Mouse (Mus musculus): Measurements from ENCODE around the gene Dhrs13. TPM values are rescaled to one million over a fixed set of nuclear protein-coding genes. Genes with fewer than 3 reads are reported as not detected.

Dhrs13 gene
- polyA plus RNA-seq (2015; fragmentation: Illumina TruSeq; extraction: RNeasy Lipid Tissue Mini Kit (QIAGEN cat#74804); ENCODE audit: low read depth, low replicate concordance): 9.1 TPM

GRCm38 (mm10) chr11:78031947-78032808 lies at the start of gene Dhrs13:
Dhrs13 (plus strand) TSS chr11:78032280.

GRCm38 (mm10) chr11:77982441-77982905 lies 49.6 kb upstream of the Dhrs13 start, which contains the start of gene Phf12:
Phf12 (plus strand) TSS chr11:77982754.

DNA sequence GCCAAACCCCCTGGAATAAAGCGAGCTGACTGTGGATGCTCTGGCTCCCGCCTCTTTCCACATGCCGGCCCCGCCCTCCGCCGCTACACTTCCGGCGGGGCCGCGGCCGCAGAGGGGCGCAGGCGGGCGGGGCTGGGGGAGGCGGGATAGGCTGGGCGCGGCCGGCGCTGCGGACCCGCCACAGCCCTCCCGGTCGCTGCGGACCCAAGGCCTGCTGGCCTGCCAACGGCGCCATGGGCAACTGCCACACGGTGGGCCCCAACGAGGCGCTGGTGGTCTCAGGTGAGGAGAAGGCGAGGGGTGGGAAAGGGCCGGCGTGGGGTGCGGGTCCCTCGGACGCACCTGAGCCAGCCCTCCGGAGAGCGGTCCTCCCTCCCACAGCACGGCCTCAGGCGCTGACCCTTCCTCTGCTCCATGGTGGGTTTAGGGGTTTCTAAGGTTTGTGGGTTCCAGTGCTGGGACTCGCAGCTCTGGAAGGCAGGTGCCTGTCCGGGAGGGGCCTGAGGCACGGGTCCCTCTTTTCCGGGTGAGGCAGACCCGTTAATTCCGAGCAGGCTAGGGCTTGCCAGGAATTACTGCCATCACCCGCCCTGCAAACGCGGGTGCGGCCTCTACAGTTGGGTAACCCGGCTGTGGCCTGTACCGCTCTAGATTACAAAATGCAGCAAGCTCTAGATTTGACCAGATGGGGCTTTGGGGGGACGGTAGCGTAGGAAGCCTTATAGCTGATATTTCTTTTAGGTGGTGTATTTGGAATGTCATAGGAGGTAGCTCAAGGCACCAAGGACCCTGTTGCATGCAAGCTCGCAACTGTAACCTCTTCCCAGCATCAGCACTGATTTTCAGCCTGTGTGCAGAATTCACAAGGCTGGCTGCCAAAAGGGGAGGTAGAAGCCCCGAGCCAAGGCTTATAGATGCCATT lies 6.0 kb downstream of the Dhrs13 start, which contains the start of gene Flot2:
Flot2 (plus strand) TSS at position 101 of the 922 bp plus-strand sequence.

GRCm38 (mm10) chr11:78079961-78080921 lies 48.2 kb downstream of the Dhrs13 start, which contains the start of gene Eral1:
Eral1 (minus strand) TSS chr11:78080383.

Other genes starting within 250 kb of the Dhrs13 start
- gene Gm10277, start 244.5 kb upstream of the Dhrs13 start, polyA plus RNA-seq (2015; fragmentation: Illumina TruSeq; extraction: RNeasy Lipid Tissue Mini Kit (QIAGEN cat#74804); ENCODE audit: low read depth, low replicate concordance): not detected
- 1.9 TPM for gene Pipox, start 138.2 kb upstream of the Dhrs13 start, polyA plus RNA-seq (2015; fragmentation: Illumina TruSeq; extraction: RNeasy Lipid Tissue Mini Kit (QIAGEN cat#74804); ENCODE audit: low read depth, low replicate concordance)
- 105 TPM for gene Sez6, start 101.5 kb upstream of the Dhrs13 start, polyA plus RNA-seq (2015; fragmentation: Illumina TruSeq; extraction: RNeasy Lipid Tissue Mini Kit (QIAGEN cat#74804); ENCODE audit: low read depth, low replicate concordance)
- gene Phf12, start 49.5 kb upstream of the Dhrs13 start, polyA plus RNA-seq (2015; fragmentation: Illumina TruSeq; extraction: RNeasy Lipid Tissue Mini Kit (QIAGEN cat#74804); ENCODE audit: low read depth, low replicate concordance): 33.7 TPM
- 96.3 TPM for gene Flot2, start 5.7 kb downstream of the Dhrs13 start, polyA plus RNA-seq (2015; fragmentation: Illumina TruSeq; extraction: RNeasy Lipid Tissue Mini Kit (QIAGEN cat#74804); ENCODE audit: low read depth, low replicate concordance)
- gene Eral1, start 48.1 kb downstream of the Dhrs13 start, polyA plus RNA-seq (2015; fragmentation: Illumina TruSeq; extraction: RNeasy Lipid Tissue Mini Kit (QIAGEN cat#74804); ENCODE audit: low read depth, low replicate concordance): 19.6 TPM
- gene Fam222b, start 62.4 kb downstream of the Dhrs13 start, polyA plus RNA-seq (2015; fragmentation: Illumina TruSeq; extraction: RNeasy Lipid Tissue Mini Kit (QIAGEN cat#74804); ENCODE audit: low read depth, low replicate concordance): 20.0 TPM
- 8.2 TPM for gene Traf4, start 133.3 kb downstream of the Dhrs13 start, polyA plus RNA-seq (2015; fragmentation: Illumina TruSeq; extraction: RNeasy Lipid Tissue Mini Kit (QIAGEN cat#74804); ENCODE audit: low read depth, low replicate concordance)
- 3.7 TPM for gene Nek8, start 144.4 kb downstream of the Dhrs13 start, polyA plus RNA-seq (2015; fragmentation: Illumina TruSeq; extraction: RNeasy Lipid Tissue Mini Kit (QIAGEN cat#74804); ENCODE audit: low read depth, low replicate concordance)
- 46.4 TPM for gene Tlcd1, start 144.4 kb downstream of the Dhrs13 start, polyA plus RNA-seq (2015; fragmentation: Illumina TruSeq; extraction: RNeasy Lipid Tissue Mini Kit (QIAGEN cat#74804); ENCODE audit: low read depth, low replicate concordance)
- 1,303 TPM for gene Rpl23a, start 151.3 kb downstream of the Dhrs13 start, polyA plus RNA-seq (2015; fragmentation: Illumina TruSeq; extraction: RNeasy Lipid Tissue Mini Kit (QIAGEN cat#74804); ENCODE audit: low read depth, low replicate concordance)
- 20.4 TPM for gene Rab34, start 156.2 kb downstream of the Dhrs13 start, polyA plus RNA-seq (2015; fragmentation: Illumina TruSeq; extraction: RNeasy Lipid Tissue Mini Kit (QIAGEN cat#74804); ENCODE audit: low read depth, low replicate concordance)
- 5.9 TPM for gene Proca1, start 161.1 kb downstream of the Dhrs13 start, polyA plus RNA-seq (2015; fragmentation: Illumina TruSeq; extraction: RNeasy Lipid Tissue Mini Kit (QIAGEN cat#74804); ENCODE audit: low read depth, low replicate concordance)
- 105 TPM for gene Sdf2, start 213.5 kb downstream of the Dhrs13 start, polyA plus RNA-seq (2015; fragmentation: Illumina TruSeq; extraction: RNeasy Lipid Tissue Mini Kit (QIAGEN cat#74804); ENCODE audit: low read depth, low replicate concordance)
- 54.7 TPM for gene Supt6, start 213.7 kb downstream of the Dhrs13 start, polyA plus RNA-seq (2015; fragmentation: Illumina TruSeq; extraction: RNeasy Lipid Tissue Mini Kit (QIAGEN cat#74804); ENCODE audit: low read depth, low replicate concordance)
- gene 2610507B11Rik, start 229.5 kb downstream of the Dhrs13 start, polyA plus RNA-seq (2015; fragmentation: Illumina TruSeq; extraction: RNeasy Lipid Tissue Mini Kit (QIAGEN cat#74804); ENCODE audit: low read depth, low replicate concordance): 99.7 TPM